Mouse (Mus musculus): ENCODE results near the gene Sec31b.

Gene Sec31b

DNA sequence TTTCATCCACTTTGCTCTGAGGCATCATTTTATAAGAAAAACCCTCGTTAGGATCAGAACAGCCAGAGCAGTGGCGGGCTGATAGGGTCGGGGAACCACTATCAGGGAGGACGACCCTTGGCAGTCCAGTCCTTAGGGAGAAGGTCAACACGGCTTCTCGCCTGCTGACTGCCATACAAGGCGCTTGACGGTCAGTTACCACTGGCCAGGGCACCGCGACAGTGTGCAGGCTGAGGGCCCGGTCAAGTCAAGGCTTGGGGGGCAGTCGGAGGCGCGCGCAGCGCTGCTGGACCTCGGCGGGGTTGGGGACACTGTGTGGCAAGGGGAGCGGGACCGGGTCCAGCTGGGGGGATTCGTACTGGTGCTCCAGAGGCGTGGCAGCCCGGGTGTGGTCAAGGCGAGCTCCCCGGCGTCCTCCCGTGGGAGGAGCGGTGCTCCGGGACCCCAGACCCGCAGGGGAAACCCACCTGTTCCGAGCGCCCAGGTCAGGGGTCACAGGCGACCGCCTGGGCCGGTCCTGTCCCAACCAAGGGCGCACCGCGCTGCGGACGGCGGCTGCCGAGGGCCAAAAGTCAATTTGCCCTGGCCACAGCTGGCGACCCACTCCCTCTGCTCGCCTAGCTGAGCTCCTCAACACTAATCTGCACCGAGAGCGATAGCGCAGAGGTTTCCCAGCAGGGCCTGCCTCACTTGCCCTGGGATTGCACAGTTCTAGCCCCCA is at the start of gene Sec31b:
Gene Sec31b (minus strand): TSS at position 544 of the 721 bp plus-strand sequence.
- DNase-seq (ENCODE audit: inconsistent ontology term), result peak; percentile 16

DNA sequence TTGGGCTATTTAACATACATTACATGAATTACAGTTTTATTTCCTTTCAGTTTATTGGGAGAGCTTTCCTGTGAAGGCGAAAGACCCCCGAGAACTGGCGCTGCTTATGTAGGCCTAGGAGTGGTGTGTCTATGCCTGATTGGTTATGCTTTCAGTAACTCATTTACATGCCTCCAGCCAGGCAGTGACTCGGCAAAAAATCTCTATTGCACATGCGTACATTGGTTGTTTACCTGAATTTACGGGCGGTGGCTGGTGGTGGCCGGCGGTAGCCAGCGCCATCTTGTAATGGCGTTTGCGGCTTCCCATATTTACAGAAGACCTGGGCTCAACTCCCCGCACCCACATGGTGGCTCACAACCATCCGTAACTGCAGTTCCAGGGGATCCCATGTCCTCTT is 48.5 kb upstream of the Sec31b start:
- DNase-seq (ENCODE audit: inconsistent ontology term), result no peak

DNA sequence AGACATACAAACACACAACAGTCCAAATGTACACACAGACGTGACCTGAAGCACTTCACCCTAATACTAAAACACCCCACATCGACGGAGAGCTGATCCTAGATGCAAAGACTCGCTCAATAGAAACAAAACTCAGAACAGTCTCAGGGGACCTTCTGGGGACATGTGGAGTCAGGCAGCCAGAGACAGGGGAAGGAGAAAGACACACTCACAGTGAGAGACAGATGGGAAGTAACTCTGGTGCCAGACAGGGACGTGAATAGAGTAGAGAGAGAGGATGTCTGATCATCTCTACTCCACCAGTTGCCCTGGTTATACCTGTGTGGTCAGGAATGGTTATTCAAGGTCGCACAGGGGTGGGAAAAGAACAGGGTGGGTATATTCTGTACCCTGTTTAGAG is 46.0 kb upstream of the Sec31b start:
- no peak for DNase-seq (ENCODE audit: inconsistent ontology term)

DNA sequence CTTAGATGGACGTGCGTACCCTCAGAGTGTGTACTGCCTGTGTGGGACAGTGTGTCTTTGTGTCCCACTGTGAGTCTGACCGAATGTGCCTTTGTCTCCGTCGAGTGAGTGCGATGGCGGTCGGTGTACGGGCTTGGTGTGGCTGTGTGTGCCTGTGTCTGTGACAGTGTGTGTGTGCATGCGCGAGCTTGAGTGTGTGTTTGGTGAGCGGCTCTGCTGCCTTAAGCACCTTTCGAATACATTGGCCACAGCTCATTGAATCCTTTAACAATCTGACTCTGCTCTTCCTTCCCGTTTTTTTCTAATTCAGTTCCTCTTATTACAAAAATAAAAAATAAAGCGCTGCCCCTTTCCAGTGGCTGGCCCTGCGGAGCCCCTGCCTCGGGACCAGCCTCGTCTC is 45.3 kb upstream of the Sec31b start:
- DNase-seq (ENCODE audit: inconsistent ontology term), result no peak

DNA sequence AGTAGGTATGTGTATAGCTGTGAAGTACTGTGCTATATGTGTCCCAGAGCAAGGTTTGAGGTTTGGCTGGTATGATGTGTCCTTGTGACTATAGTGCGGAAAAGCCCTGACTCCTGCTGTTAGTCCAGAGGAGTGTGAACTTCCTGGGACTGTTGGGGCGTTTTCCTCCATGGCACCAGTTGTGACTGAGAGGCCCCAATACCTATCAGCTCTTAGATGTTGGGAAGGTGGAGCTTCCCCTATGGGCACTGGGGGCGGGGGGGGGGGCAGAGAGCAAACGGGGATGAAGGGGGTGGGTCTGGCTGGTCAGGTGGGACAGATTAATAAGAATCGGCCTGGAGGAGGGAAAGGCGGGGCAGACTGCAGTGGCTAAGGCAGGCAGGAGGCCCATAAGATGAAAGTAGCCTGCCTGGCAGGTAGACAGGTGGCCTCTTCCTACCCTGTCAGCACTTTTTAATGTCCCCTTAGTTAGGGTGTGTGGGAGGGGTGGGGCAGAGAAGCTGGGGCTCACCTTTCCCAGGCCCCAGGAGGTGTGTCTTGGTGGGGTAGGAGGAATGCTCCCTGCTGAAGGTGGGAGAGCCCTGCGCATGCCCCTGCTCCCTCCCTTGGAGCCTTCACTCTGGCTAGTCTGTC is 44.0 kb upstream of the Sec31b start:
- no peak for DNase-seq (ENCODE audit: inconsistent ontology term)

DNA sequence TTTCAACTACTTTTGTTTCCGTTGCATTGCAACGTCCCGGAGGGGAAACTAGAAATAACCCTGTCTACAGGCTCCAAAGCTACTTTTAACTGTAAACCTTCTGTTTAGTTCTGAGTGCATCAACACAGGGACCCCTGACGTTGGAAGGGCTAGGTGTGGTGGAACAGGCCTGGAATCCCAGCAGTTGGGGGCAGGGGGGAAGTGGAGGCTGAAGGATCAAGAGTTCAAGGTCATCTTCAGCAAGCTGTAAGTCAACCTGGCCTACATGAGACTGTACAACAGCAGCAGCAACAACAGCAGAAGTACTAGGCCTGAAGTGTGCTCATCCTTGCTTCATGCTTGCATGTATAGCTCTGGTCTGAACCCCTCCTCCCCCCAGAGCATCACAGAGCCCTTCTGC is 42.4 kb upstream of the Sec31b start:
- no peak for DNase-seq (ENCODE audit: inconsistent ontology term)

DNA sequence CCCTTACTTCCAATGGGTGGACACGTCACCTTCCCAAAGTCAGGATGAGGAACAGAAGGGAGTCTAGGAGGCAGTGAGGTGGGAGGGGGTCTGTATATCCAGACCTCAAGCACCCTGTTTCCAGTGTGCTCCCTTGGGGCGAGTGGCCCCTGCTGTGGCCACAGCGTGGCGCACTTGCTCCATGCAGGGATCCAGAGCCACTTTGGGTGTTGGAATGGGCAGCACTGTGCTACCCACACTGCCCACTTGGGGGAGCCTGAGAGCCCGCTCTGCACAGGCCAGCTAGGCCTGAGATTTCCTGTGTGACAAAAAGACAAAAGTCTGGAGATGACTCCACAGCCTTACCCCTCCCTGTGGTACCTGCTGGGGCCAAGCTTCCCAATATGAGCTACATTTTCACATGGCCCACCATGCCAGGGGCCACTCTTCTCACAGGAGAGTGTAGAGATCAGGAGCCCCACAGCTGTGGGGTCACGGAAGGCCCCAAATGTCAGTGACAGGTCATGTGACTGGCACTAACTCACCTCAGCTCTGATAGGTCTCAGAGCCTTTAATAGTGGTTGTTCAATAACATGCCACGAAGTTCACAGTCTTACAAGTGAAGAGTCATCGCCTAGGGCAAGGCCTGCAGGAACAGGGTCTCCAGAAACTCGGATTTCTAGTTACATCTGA is 37.1 kb upstream of the Sec31b start:
- peak; percentile 88 for DNase-seq (ENCODE audit: inconsistent ontology term)

DNA sequence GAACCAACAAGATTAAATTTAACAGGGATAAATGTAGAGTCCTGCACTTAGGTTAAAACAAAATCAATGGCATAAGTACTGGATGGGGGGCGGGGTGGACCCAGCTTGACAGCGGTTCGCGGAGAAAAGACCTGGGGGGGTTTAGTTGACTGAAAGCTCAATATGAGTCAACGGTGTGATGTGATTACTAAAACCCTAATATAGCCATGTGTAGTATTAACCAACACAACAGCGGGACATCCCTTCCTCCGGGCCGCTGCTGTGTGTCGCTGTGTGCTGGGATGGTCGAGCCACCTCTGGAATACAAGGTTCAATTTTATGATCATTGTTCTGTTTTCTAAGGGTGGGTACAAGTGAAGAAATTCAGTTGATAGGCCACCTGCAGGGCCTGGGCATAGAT is 36.4 kb upstream of the Sec31b start:
- DNase-seq (ENCODE audit: inconsistent ontology term), result no peak

DNA sequence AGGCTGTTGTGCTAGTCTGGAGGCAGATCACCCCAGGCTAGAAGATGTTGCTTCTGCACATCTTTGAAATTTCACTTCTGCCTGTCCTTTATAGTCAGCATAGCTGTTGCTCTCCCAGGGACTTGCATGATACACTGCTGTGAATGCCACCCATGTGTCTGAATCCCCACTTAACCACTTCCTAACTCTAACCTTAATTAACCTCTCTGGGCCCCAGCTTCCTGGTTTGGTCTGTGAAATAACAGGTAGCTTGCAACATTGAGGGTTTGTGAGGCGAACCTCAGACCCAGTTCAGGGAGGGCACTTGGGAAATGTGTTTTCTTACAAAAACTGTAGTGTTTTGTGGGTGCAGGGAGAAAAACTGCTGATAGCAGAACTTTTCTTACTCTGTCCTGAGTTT is 32.4 kb upstream of the Sec31b start:
- DNase-seq (ENCODE audit: inconsistent ontology term), result no peak

DNA sequence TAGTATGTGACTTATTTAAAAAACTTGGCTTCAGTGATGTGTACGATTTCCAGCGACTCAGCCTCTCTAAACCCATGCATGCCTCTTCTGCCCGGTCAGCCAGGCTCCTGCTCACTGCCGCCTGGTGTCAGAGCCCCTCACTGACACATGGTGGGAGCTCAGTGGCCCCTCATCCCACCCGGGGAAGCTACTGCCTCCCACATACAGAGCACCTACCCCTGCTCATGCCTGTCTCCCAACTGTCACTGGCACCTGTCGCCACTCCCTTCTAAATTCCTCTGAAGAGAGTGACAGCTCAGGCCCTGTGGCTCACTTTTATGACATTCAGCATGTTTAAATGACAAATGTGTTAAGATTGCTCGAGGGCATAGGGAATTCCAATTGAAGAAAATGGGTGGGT is 30.6 kb upstream of the Sec31b start:
- DNase-seq (ENCODE audit: inconsistent ontology term), result no peak

DNA sequence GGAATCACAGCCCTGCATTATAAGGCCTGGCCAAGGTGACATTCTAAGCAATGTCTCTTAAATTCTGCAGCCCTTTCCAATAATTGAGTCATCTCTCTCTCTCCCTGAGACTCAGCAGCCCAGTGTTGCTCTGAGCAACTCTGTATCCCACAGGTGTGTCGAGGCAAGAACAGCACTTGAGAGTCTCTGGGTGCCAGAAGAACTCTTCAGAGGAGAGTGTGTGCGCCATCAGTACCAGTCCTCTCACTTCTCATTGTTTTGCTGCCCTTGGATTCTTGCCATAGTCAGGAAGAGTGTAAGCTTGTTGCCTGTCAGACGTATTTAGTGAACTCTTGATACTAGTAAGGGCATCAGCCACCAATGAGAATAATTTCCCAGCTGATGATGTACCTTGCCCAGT is 22.1 kb upstream of the Sec31b start:
- DNase-seq (ENCODE audit: inconsistent ontology term), result no peak

DNA sequence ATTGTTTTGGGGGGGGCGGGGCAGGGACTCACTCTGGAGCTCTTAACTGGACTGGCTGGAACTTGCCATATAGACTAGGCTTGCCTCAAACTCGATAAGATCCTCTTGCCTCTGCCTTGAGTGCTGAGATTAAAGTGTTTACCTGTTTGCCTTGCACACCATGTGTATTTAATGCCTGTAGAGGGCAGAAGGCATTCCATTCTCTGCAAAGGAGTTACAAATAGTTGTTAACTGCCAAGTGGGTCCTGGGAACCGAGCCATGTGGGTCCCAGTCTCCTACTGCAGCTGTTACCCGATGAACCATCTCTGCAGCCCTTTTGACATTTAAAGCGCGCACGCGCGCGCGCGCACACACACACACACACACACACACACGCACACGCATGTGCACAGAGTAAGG is 18.3 kb upstream of the Sec31b start:
- DNase-seq (ENCODE audit: inconsistent ontology term), result no peak

DNA sequence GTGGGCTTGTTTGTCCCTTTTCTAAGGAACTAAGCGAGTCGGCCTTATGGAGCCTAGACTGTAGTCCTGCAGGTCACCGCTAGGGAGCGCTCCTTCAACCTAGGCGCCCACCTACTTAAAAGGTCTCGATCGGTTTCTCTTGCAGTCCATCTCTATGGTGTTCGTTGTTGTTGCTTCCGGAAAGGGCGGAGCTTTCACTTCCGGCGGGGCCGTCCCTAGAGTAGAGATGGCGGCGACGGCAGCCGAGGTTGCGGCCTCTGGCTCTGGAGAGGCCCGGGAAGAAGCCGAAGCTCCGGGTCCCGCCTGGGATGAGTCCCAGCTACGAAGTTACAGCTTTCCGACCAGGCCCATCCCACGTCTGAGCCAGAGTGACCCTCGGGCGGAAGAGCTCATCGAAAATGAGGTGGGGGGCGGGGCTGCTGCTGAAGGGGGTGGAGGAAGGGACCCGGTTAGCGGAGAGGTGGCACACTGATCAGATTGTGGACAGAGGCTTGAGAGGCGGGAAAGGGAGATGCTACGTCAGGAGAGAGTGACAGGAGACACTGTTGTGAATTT is 17.1 kb upstream of the Sec31b start, which contains the start of gene Hif1an:
Gene Hif1an (plus strand): TSS at position 199 of the 555 bp plus-strand sequence.
- DNase-seq (ENCODE audit: inconsistent ontology term), result peak; percentile 94

DNA sequence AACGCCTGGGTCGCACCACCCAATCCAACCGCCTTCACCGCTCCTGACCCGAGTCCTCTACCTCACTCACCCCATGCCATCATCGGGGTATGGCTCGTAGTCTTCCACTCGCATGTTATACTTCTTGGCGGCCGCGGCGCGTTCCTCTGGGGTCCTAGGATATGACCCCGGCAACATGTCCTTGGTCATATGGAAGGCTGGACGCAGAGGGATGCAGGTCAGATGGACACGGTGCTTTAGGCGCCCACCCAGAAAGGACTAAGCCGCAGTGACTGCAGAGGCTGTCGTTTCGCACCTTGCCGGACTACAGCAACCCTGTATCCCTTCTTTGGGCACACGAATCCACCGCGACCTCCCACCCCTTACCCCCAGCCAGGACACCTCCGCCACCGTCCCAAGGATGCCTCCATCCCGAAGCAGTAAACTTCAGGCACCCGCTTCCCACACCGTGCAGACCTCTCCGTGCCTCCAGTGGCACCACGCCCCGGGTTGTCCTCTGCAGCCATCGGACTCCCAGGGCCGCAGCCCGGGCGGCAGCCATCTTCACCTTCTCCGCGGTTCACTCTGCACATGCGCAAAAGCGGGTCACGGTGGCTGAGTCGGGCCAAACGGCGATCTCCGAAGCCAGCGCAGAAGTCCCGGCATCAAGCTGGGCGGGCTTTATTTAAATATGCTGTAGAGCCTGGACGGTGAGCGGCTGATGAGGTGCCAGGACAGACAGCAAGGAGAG is 9.4 kb upstream of the Sec31b start, which contains the start of gene Ndufb8:
Gene Ndufb8 (minus strand): TSS at position 580 of the 730 bp plus-strand sequence.
- peak; percentile 89 for DNase-seq (ENCODE audit: inconsistent ontology term)

DNA sequence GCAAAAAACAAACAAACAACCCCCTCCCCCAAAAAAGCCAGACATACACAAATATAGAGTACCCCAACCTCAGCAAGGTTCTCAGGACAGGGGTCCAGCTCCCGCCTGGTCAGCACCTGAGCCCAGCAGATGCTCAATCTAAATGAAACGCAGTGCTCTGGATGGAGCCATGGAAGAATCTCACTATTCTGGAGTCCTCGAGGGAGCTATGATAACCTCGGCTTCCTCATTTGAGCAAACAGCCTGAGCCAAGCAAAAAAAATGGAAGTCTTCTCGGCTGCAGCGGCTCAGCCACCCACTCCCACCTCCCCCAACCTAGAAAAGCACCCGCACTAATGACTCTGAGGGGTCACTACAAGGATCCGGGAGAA is 8.8 kb upstream of the Sec31b start:
- no peak for DNase-seq (ENCODE audit: inconsistent ontology term)

DNA sequence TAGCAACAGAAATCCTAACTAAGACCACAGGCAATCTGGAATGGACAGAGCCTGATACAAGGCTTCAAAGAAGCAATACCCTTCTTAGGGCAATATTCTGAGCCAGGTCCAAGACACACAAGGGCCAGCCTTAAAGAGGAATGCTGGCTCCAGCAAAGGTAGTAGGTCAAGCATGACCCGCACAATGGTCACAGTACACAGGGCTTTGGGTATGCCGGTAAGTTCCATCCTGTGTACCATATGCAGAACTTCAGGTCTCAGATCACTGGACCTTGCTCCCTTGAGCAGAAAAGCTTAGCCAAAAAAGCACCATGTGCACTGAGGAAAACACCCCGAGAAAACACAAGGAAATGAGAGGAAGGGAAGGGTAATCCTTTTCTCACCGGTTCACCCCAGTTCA is 7.6 kb upstream of the Sec31b start:
- no peak for DNase-seq (ENCODE audit: inconsistent ontology term)

DNA sequence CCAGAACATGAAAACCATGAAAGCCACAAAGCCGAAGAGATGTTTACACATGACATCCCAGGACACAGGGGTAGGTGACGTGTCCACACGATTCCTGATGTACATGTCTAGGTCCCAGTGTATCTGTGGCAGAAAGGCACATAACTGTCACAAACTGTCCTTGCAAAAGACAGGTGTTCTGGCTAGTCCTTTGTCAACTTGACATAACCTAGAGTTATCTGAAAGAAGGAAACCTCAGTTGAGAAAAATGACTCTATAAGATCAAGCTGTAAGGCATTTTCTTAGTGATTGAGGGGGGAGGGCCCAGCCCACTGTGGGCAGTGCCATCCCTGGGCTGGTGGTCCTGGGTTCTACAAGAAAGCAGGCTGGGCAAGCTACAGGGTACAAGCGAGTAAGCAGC is 7.1 kb upstream of the Sec31b start, which contains the start of gene Gm20538:
Gene Gm20538 (minus strand): TSS at position 101 of the 400 bp plus-strand sequence.
- DNase-seq (ENCODE audit: inconsistent ontology term), result no peak

DNA sequence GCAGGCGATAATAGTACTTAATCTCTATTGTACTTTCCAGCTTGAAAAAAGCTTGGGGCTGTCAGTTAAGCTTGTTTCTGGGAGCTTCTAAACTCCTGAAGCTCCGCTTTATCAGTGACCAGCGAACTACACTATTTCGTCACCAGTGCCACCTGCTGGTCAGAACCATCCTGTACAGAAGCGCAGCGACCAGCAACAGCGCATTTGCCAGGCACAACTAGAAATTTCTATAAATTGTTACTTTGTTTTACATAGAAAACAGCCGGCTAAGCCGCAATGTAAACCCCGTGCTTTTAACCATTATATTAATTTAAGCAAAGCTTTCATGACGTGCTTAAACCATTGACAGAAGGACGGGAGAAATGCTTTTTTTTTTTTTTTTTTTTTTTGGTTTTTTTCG is 889 bp downstream of the Sec31b start:
- peak; percentile 58 for DNase-seq (ENCODE audit: inconsistent ontology term)

DNA sequence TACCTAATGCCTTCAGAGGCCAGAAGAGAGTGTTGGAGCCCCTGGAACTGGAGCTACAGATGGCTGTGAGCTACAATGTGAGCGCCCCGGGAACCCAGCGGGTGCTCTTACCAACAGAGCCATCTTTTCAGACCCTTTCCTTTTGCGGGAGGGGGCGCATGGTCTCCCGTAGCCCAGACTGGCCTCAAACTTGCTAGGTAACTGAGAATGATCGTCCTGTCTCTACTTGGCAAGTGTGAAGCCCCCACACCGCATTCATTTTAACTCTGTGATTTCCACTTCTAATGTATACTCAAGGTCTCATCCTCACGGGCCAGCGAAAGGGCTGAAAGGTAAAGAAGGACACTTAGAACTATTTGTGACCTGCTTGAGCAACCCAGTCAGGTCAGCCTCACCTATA is 1.3 kb downstream of the Sec31b start:
- no peak for DNase-seq (ENCODE audit: inconsistent ontology term)

DNA sequence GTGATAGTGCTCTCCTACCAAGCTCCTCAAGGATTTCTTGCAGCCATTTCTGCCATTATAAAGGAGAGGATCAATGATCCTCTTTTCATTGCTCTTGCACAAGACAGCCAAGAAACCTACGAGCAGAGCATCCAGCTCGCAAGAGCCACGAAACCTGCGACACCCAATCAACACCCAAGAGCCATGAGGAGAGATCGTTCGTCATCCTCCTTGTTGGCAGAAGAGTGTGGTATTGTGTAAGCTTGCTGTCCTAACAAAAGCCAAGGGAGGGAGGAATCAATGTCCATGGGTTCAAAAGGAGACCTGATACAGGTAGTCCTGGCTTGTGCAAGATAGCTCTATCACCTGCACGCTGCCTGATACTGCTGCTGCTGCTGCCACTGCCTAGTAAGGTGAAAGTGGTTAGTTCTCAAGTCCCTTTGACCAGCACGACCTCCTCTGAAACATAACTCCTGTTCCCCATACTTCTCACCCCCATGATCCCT is 2.9 kb downstream of the Sec31b start:
- DNase-seq (ENCODE audit: inconsistent ontology term), result no peak

DNA sequence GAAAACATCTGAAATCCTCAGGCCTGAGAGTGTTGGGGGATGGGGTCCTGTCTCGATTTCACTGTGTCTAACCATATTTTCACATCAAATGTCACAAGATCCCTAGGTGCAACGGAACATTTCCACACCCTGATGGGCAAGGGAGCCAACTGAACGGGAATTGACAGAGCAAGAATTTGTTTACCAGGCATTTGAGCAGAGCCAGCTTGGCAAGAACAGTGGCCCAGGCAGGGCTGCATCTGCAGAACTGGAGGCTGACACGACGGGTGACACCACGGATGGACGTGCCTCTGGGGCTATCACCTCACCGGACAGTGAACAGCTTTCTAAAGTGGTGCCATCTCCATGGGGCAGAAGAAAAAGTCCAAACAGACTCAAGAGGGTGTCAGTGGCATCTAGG is 8.2 kb downstream of the Sec31b start:
- DNase-seq (ENCODE audit: inconsistent ontology term), result no peak

DNA sequence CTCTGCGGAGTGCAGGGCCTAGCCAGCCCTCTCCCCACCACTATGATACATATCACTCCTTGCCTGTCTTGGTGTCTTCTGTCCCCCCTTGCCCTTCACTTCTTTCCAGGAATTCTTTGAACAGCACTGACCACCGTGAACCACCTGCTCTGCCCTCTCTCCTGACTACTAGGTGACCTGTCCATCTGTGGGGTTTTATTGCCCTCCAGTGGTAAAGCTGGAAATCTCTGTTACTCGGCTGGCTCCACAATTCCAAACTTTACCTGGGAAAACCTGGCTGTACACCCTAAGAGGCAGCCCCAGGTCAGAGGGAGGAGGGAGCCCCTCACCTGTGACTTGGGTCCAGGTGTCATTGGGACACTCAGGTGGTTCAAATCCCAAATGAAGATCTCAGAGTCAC is 10.3 kb downstream of the Sec31b start:
- DNase-seq (ENCODE audit: inconsistent ontology term), result no peak

Data from Muller cell, postnatal 12 days (primary cell).